Mouse (Mus musculus): ENCODE data around the gene Nde1. TPM values are rescaled to one million over a fixed set of nuclear protein-coding genes. Genes with fewer than 3 reads are reported as not detected.
A peak's percentile ranks its signal among the peaks of the same experiment; 100 is the strongest.

Gene Nde1
- polyA plus RNA-seq, 1 experiment from 2014 or later, result 112 TPM

DNA sequence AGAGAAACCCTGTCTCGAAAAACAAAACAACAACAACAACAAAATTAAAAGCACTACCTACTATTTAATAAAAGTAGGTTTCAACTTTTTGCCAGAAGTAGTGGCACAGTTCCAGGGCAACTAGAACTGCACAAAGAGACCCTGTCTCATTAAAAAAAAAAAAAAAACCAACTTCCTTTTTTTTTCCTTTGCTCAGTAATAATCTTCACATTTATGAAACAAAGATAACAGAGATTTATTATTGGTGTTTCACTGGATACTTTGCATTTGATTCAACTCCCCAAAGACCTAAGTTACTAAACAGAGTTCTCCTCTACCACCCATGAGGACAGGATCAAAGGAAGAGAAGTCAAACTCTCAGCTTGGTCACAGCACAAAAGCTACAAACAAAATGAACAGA lies 2.1 kb upstream of the Nde1 start:
- DNase-seq (ENCODE audit: low spot score), result no peak

DNA sequence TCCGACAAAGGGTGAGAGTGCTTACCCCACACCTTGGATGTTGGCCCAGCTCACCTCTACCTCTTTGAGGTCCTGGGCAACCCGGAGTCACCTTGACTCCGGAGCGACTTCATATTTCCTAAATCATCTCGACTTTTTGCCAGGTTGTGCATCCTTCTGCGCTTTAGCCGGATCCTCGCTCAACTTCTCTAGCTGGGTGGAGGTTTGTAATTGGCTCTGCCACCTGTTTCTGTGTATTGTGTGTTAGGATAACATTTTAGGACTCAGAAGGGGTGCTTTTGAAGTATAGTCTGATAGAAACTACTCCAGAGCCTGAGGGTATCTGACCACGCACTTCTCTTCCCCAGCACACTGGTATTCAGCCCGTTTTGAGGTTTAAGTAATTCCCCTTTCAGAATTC lies 656 bp downstream of the Nde1 start:
- DNase-seq (ENCODE audit: low spot score), result peak; percentile 34

DNA sequence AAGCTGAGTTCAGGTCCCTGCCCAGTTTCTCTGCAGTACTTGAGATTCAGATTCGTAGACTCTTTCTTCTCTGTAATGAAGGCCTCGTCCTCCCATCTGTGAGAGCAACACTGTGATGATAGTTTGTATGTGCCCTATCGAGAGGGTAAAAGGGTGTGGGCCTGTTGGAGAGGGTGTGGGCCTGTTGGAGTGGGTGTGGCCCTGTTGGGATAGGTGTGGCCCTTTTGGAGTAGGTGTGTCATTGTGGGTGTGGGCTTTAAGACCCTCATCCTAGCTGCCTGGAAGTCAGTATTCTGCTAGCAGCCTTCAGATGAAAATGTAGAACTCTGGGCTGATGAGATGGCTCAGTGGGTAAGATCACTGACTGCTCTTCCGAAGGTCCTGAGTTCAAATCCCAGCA lies 3.4 kb downstream of the Nde1 start:
- DNase-seq (ENCODE audit: low spot score), result no peak

DNA sequence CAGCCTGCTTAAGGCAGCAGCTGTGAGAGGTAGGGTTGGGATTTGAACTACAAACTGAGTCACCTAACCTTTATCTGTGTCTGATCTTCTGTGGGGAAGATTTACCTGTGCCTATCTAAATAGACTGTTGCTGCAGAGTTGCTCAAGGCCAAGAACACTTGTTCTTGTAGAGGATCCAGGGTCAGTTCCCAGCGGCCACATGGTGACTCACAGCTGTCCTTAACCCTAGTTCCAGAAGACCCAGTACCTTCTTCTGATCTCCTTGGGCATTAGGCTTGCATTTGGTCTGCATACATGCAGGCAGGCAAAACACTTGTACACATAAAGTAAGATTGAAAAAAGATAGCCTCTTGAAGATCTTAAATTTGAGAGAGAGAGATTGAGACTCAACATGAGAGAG lies 6.6 kb downstream of the Nde1 start:
- DNase-seq (ENCODE audit: low spot score), result no peak

DNA sequence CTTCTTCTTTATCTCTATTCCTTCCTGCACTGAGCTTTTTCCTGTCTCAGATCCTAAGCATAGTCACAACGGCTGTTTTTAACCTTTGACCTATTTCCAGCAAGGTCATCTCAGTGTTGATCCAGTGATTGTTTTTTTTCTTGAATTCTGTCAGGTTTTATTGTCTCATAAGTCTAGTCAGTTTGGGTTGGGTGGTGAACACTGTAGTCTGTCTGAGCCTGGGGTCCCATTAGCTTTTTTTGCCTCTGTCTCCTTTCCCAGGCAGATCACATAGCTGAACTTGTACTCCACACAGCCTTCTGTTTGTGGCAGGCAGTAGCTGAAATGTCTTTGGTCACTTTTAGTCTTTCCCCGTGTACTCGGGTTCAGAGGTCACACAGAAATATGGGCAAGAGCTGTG lies 15.0 kb downstream of the Nde1 start:
- no peak for DNase-seq (ENCODE audit: low spot score)

DNA sequence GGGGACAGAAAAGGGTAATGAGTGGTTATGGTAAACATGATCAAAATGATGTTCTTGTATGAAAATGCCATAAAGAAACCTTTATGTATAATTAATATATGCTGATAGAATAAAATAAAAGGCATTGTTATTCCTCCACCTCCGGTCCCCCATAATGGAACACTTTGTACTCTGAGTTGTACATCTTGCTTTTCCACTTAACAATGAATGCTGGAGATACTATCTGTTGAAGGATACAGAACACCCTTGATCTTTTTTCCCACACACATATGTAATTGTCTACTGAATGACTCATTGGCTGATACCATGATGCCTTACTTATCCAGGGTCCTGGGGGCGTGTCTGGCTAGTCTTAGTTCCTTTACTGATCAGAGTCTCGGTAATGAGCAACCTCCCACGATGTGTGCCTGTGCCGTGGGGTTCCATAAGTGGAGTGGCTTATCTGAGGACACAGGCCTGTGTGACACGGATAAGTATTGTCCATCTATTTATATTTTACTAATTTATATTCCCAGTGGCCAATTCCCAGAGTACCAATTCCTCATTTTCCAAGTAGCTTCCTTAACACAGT lies 17.2 kb downstream of the Nde1 start:
- DNase-seq (ENCODE audit: low spot score), result no peak

DNA sequence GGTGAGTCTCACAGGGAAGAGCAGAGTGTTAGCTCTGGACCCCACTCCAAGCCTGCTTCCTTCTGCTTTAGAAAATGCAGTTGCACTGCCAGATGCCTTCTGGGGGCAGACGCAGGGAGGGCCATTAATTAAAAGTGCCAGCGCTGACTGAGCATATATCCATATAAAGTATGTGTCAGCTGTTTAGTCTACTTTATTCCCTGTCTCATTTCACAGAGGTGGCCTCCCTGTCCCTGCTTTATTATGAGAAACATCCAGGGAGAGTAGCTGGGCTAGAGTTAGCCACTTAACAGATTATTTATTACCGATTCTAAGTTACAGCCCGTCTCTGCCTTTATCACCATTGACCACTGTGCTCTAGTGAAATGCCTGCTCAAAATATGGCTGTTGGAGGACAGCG lies 19.3 kb downstream of the Nde1 start:
- DNase-seq (ENCODE audit: low spot score), result no peak

DNA sequence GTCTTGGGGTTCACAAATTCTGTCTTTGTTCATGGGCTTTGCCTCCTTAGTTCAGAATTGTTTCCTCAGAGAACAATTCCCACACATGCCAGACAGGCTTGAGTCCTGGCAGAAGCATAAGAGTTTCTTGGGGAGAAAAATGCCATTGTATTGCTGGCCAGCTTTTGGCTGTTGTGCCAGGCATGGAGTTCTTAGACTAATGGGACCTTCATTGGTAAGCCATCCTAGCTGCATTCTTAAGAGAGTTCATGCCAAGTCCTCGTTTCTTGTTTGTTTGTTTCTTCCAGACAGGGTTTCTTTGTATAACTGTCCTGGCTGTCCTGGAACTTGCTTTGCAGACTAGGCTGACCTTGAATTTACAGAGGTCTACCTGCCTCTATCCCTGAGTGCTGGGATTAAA lies 20.8 kb downstream of the Nde1 start:
- DNase-seq (ENCODE audit: low spot score), result no peak

DNA sequence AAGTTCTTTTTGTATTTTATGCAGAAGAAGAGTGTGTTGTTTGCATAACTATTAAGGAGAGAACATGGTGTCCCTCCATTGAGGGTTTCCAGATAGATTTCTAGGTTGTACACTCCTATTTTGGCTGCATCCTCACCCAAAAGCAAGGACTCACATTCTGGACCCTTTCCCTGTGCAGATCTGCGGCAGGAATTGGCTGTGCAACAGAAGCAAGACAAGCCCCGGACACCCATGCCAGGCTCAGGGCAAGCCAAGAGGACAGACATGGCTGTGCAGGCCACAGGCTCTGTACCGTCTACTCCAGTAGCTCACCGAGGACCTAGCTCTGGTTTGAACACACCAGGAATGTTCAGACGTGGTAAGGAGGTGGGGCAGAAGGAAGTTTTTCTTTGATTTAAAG lies 22.4 kb downstream of the Nde1 start:
- no peak for DNase-seq (ENCODE audit: low spot score)

DNA sequence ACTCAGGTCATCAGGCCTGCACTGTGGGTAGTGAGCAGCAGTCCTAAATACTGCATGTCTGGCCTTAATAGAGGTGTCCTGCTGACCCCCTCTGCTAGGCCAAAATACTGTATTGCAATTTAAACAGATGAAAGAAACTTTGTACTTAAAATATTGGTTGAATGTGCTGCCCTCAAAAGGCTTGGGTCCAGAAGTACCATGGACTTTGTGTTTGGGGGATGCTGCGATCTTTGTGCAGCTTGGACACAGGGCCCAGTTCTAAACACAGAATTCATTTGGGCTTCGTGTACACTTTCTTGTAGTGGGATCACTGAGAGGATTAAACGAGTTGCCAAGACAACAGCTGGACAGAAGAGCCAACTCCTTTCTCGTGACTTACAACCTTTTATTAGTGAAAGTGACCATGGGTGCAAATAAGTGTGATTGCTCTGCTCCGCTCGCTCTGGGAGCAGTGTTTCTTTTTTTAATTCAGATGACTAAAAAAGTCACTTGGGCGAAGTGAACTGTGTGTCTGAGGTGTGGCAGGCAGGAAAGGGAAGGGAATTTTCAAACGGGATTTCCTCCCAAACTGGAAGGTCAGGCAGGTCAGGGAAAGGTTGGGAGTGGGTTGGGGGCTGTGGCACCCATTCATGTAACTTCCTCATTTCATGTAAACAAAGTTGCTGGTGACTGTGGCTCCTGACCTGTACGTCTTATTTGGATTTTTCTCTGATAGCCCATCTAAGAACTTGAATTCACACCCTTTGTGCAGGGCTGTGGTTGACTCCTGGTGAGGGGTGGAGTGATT lies 31.3 kb downstream of the Nde1 start:
- no peak for DNase-seq (ENCODE audit: low spot score)

DNA sequence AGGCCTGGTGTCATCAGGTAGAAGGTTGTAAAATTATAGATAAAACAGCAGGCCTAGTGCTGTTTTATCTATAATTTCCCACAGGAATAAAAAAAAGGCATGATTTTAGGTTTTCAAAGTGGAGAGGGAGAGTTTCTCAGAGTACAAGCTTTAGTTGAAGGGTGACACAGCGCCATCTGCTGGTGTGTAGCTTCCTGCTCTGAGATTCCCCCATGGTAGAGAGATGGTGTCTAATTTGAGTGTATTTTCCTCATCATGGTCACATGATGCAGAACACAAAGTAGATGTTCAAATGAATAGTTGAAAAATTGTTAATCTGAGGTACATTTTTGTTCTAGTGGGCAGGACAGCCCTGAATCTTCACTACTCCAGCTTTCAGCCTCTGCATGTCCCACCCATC lies 32.4 kb downstream of the Nde1 start:
- peak; percentile 48 for DNase-seq (ENCODE audit: low spot score)

DNA sequence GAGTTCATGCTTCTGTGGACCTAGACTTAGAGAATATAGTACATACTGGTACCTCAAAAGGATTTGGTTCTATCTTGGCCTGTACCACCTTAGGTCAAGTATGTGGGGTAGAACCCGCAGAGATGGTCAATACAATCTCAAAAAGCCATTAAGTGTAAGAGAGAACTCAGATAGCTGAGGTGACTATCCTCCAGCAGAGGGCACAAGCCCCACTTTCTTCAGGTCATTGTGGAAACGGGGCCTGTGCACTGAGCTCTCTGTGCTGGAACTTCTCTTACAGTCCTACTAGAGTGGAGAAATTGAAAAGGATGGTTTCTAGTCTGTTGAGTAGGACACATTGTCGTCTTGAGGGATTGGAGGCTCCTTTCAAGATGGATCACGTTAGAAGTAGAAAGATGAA lies 35.7 kb downstream of the Nde1 start:
- no peak for DNase-seq (ENCODE audit: low spot score)

DNA sequence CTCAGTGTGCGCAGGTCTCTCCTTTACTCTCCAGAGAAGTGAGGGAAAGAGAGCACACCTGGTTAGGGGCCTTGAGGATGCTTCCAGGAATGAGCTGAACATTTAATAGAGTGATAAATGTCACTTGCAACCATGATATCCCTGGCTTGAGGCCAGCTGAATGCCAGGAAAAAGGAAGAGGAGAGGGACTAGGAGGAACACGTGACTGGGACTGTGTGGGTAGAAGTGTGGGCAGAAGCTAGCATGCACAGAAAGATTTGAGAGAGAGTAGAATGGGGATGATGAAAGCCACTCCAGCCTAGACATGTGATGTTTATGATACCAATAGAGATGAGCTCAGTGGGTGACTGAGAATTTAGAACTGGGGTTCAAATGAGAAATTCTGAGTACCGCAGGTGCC lies 52.1 kb downstream of the Nde1 start:
- DNase-seq (ENCODE audit: low spot score), result no peak

DNA sequence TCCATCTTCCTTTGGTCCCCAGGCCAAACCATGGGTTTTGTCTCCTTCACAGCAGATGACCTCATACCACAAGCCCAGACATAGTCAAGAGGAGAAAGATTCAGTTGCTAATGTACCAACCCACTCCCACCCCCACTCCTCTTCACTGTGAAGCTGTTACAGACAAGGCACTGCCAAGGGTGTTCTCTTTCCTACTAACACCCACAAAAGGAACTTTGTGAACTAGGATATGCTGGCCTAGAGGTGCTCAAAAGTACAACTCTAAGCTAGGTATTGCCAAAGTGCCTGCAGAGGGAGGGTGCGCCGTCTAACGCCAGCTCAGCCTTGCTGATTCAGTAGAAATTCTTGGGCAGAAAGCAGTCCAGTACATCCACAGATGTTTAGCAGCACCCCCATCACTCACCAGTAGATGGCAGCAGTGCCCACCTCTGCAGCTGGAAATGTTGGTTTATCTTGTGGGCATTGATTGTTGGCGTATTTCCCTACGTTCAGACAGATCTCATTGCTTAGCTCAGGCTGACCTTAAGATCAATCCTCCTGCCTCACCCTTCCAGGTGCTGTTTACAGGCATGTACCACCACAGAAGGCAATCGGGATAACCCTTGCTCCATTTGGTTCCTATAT lies 74.1 kb downstream of the Nde1 start:
- DNase-seq (ENCODE audit: low spot score), result peak; percentile 67

DNA sequence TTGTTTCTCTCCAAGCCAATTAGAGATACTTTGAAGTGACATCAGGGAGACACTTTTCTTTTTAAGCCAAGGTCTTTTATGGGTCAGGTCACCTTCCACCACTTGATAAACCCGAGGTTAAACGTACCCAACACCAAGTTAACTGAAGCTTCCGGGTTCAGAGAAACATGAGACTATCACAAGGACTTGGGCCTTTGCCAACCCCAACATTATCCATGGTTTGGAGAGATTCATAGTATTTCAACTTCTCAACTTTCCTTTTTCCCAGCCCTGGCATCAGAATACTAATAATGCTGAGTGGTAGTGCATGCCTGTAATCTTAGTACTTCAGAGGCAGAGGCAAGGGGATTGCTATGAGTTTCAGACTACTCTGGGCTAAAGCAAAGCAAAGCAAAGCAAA lies 79.0 kb downstream of the Nde1 start:
- no peak for DNase-seq (ENCODE audit: low spot score)

MicroRNAs encoded within 50 kb of the gene (microRNA counts, 519-probe panel; counts per million panel counts)
- 3,617 counts per million, percentile 76 among the panel's probes with 10 or more counts for microRNA mmu-miR-484

Small RNAs within 50 kb of the gene (microRNA-seq; reads per million reads assigned to microRNA genes)
- gene Gm27671 (ENCODE audit: borderline number of aligned reads), result not detected
- 2,991 reads per million, percentile 80 among the genes with 10 or more reads in this experiment for gene Mir484 (ENCODE audit: borderline number of aligned reads)

Other genes starting within 250 kb of the Nde1 start
- 0.05 TPM in 1 of 2 replicates, not detected in the other for gene 2900011O08Rik, start 176.7 kb upstream of the Nde1 start, polyA plus RNA-seq (2015; fragmentation: Nextera tagmentation; extraction: Ambion mirVana)
- gene Ifitm7, start 176.4 kb upstream of the Nde1 start, polyA plus RNA-seq (2015; fragmentation: Nextera tagmentation; extraction: Ambion mirVana), result not detected in 2 replicates
- 13.6 and 16.3 TPM in 2 replicates for gene Marf1, start 76 bp downstream of the Nde1 start, polyA plus RNA-seq (2015; fragmentation: Nextera tagmentation; extraction: Ambion mirVana)
- 5.9 and 6.7 TPM in 2 replicates for gene Myh11, start 128.1 kb downstream of the Nde1 start, polyA plus RNA-seq (2015; fragmentation: Nextera tagmentation; extraction: Ambion mirVana)
- gene Fopnl, start 154.1 kb downstream of the Nde1 start, polyA plus RNA-seq (2015; fragmentation: Nextera tagmentation; extraction: Ambion mirVana), result 155 and 171 TPM in 2 replicates
- 6.4 and 7.6 TPM in 2 replicates for gene Abcc1, start 198.3 kb downstream of the Nde1 start, polyA plus RNA-seq (2015; fragmentation: Nextera tagmentation; extraction: Ambion mirVana)